In the genomic region with DNA sequence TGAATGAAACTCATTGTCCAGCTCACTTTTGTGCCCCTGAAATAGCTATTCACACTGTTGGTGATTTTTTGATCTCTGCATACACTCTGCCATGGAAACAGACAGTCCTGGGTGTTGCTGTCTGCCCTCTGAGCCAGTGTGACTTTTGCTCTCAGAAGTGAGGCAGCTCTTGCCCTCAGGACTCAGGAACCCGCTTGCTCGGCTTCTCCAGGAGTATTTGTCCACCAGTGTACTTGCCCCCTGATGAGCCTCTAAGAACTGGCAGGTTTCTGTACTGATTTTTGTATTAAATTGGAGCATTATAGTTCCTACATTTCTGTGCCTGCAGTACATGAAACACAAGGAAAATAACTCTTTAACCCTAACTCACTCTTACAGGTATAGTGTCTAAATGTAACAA, we compare ENCODE assay signal across 20 mouse cellular contexts.
"Had no signal": no experiment of that assay in that cellular context is flagged by ENCODE, and none has a peak within 500 bp of the region (broad histone marks: within the 10 kb centered on the region; RNA-seq: fewer than 3 reads in every experiment).

No protein-coding gene starts in this region.

- H3K4me1 ChIP-seq: midbrain, embryonic 12.5 days; neural tube, embryonic 12.5 days had no signal

- DNase-seq: kidney, postnatal 4 days; layer of hippocampus, adult 9-11 months; liver, embryonic 13.5 days; lung, adult 2 months; lung, postnatal 14 days; lung, postnatal 4 days; right cerebral cortex, adult 18-20 months; right cerebral cortex, postnatal 14 days; right cerebral cortex, postnatal 4 days; thymus, adult 2 months; thymus, postnatal 14 days; thymus, postnatal 4 days had no signal

- H3K27me3 ChIP-seq: liver, embryonic 13.5 days; midbrain, embryonic 12.5 days; neural tube, embryonic 12.5 days; neural tube, embryonic 15.5 days had no signal

- ATAC-seq: intestine, embryonic 16.5 days; midbrain, embryonic 16.5 days had no signal

- H3K27ac ChIP-seq: left cerebral cortex, adult 2 months; liver, embryonic 13.5 days; midbrain, embryonic 12.5 days; neural tube, embryonic 12.5 days; stomach, postnatal 0 days had no signal

- H3K9ac ChIP-seq: liver, embryonic 13.5 days; midbrain, embryonic 12.5 days; neural tube, embryonic 12.5 days; neural tube, embryonic 15.5 days had no signal

- H3K9me3 ChIP-seq: liver, embryonic 13.5 days; midbrain, embryonic 12.5 days; neural tube, embryonic 12.5 days; neural tube, embryonic 15.5 days had no signal

- H3K4me3 ChIP-seq: left cerebral cortex, adult 2 months; liver, embryonic 13.5 days; midbrain, embryonic 12.5 days; myocyte; neural tube, embryonic 12.5 days; neural tube, embryonic 15.5 days had no signal

- H3K4me2 ChIP-seq: liver, embryonic 13.5 days; midbrain, embryonic 12.5 days; neural tube, embryonic 12.5 days; neural tube, embryonic 15.5 days had no signal
